Mouse (Mus musculus): Measurements from ENCODE around the gene Ppp4c.

GRCm38 (mm10) chr7:126823202-126823711 lies 31.0 kb upstream of the Ppp4c start:
- no peak for TF ChIP-seq CTCF (IDR thresholded peaks at IDR 0.05; ENCODE audit: extremely low read depth, insufficient read depth, low read length)
- TF ChIP-seq POLR2A (IDR thresholded peaks at IDR 0.05; ENCODE audit: extremely low read depth, insufficient read depth, low read length) = peak; percentile 71; the same call in 1 of the 2 replicates
